Mouse (Mus musculus) heart, embryonic 10.5 days (tissue): ENCODE data around the gene Klk1b26. TPM values are rescaled to one million over a fixed set of nuclear protein-coding genes. Genes with fewer than 3 reads are reported as not detected.
"Not testable (repeated sequence)": the region's sequence is repeated elsewhere in the genome, so short reads cannot be mapped to it uniquely, and the experiment has no call there.

ENCODE experiments used
- DNase-seq: peaks from one replicate; pipeline ENCODE4 v3.0.0-alpha.2; 2017; ENCODE audit warnings: low spot score
- H3K27ac ChIP-seq: fragments of 300-500 bp; sonication (generic); 2 replicates; pipeline ENCODE4 v1.5.1; 2016; ENCODE audit warnings: mild to moderate bottlenecking
- H3K27me3 ChIP-seq: fragments of 300-500 bp; sonication (generic); 2 replicates; pipeline ENCODE4 v1.6.1; 2016; ENCODE audit warnings: mild to moderate bottlenecking; ENCODE audit not compliant: poor library complexity, insufficient read depth, severe bottlenecking
- H3K36me3 ChIP-seq: fragments of 300-500 bp; sonication (generic); 2 replicates; pipeline ENCODE4 v1.6.1; 2016; ENCODE audit warnings: mild to moderate bottlenecking, moderate library complexity
- H3K4me1 ChIP-seq: fragments of 300-500 bp; sonication (generic); 2 replicates; pipeline ENCODE4 v1.6.1; 2016; ENCODE audit warnings: mild to moderate bottlenecking
- H3K4me3 ChIP-seq: fragments of 300-500 bp; sonication (generic); 2 replicates; pipeline ENCODE4 v1.5.1; 2016; ENCODE audit warnings: mild to moderate bottlenecking, moderate library complexity
- H3K9me3 ChIP-seq: fragments of 300-500 bp; sonication (generic); 2 replicates; pipeline ENCODE4 v1.6.1; 2016; ENCODE audit warnings: mild to moderate bottlenecking, moderate library complexity
- WGBS: fragments of 180-500 bp; shearing (Covaris S2); methylation state at CpG from one replicate; pipeline ENCODE4 v1.1.7; 2016; 5-methylcytosine and 5-hydroxymethylcytosine counted together
- polyA plus RNA-seq: library from polyadenylated mRNA; unstranded; fragments of >200 nt; fragmentation: Nextera tagmentation; extraction: Ambion mirVana; gene quantifications from 2 replicates; pipeline ENCODE4 v1.2.1, GENCODE M21; 2016

Gene Klk1b26
- not detected in 2 replicates for polyA plus RNA-seq

GRCm38 (mm10) chr7:44011868-44012267, at the start of gene Klk1b26:
Klk1b26 (plus strand) TSS chr7:44012168.
- H3K4me3 ChIP-seq, H3K9me3 ChIP-seq, H3K36me3 ChIP-seq, H3K4me1 ChIP-seq, H3K27me3 ChIP-seq, H3K27ac ChIP-seq, DNase-seq: not testable (repeated sequence)

- H3K27me3 ChIP-seq, result no peaks in the 10 kb centered on the region
- no peaks in the 10 kb centered on the region for H3K4me1 ChIP-seq
- no peak within 1 kb of the TSS for H3K27ac ChIP-seq
- no peaks in the 10 kb centered on the region for H3K36me3 ChIP-seq
- 57% methylated on average over 3 of the region's 3 CpGs for WGBS
- no peaks in the 10 kb centered on the region for H3K9me3 ChIP-seq
- DNase-seq, result no peak
- H3K4me3 ChIP-seq, result no peak within 1 kb of the TSS
Measured at GRCm38 (mm10) chr7:43966451-43966850, 45.5 kb upstream of the Klk1b26 start, which contains the start of gene Klk1b1. Klk1b1 (plus strand) TSS chr7:43966751.

- no peak for DNase-seq
- H3K27ac ChIP-seq, result no peak overlapping the region
Measured at GRCm38 (mm10) chr7:43967058-43967457, 44.9 kb upstream of the Klk1b26 start.

GRCm38 (mm10) chr7:43967612-43968011, 44.4 kb upstream of the Klk1b26 start:
- H3K4me3 ChIP-seq, result no peak overlapping the region
- 74% methylated on average over 2 of the region's 2 CpGs for WGBS
- DNase-seq, result no peak

More at GRCm38 (mm10) chr7:43967058-43967457, 44.9 kb upstream of the Klk1b26 start:
- WGBS, result 75% methylated on average over 3 of the region's 3 CpGs
- Histone ChIP-seq H3K4me1 (no peaks in the 10 kb centered on the region), H3K36me3 (no peaks in the 10 kb centered on the region), H3K9me3 (no peaks in the 10 kb centered on the region), H3K4me3 (no peak overlapping the region), H3K27me3 (no peaks in the 10 kb centered on the region)

GRCm38 (mm10) chr7:43975761-43976160, 36.2 kb upstream of the Klk1b26 start, which contains the start of gene Klk1b9:
Klk1b9 (plus strand) TSS chr7:43976061.
- WGBS, result 78% methylated on average over 1 of the region's 1 CpGs
- H3K27ac ChIP-seq, H3K4me1 ChIP-seq, DNase-seq, H3K9me3 ChIP-seq, H3K4me3 ChIP-seq, H3K27me3 ChIP-seq, H3K36me3 ChIP-seq: not testable (repeated sequence)

More at GRCm38 (mm10) chr7:43967612-43968011, 44.4 kb upstream of the Klk1b26 start:
- H3K27ac ChIP-seq, result no peak overlapping the region
- H3K36me3 ChIP-seq, result no peaks in the 10 kb centered on the region
- H3K4me1 ChIP-seq, result no peaks in the 10 kb centered on the region
- H3K9me3 ChIP-seq, result no peaks in the 10 kb centered on the region
- H3K27me3 ChIP-seq, result no peaks in the 10 kb centered on the region

- H3K27me3 ChIP-seq, result no peaks in the 10 kb centered on the region
- H3K27ac ChIP-seq, result no peak overlapping the region
- no peaks in the 10 kb centered on the region for H3K4me1 ChIP-seq
- no peak for DNase-seq
- no peaks in the 10 kb centered on the region for H3K9me3 ChIP-seq
- no peaks in the 10 kb centered on the region for H3K36me3 ChIP-seq
- no peak overlapping the region for H3K4me3 ChIP-seq
Measured at GRCm38 (mm10) chr7:43985657-43986056, 26.3 kb upstream of the Klk1b26 start.

GRCm38 (mm10) chr7:43994821-43995220, 17.1 kb upstream of the Klk1b26 start:
- H3K36me3 ChIP-seq, H3K4me1 ChIP-seq, H3K9me3 ChIP-seq, H3K4me3 ChIP-seq, H3K27me3 ChIP-seq, DNase-seq, H3K27ac ChIP-seq: not testable (repeated sequence)
- 67% methylated on average over 1 of the region's 1 CpGs for WGBS

- not testable (repeated sequence) for H3K4me1 ChIP-seq, H3K9me3 ChIP-seq, H3K27ac ChIP-seq, H3K4me3 ChIP-seq, H3K36me3 ChIP-seq, DNase-seq, H3K27me3 ChIP-seq
- 65% methylated on average over 4 of the region's 4 CpGs for WGBS
Measured at GRCm38 (mm10) chr7:43995577-43995976, 16.4 kb upstream of the Klk1b26 start, which contains the start of gene Klk1b11. Klk1b11 (plus strand) TSS chr7:43995877.

- no peak overlapping the region for H3K27ac ChIP-seq
- no peaks in the 10 kb centered on the region for H3K36me3 ChIP-seq
- H3K4me1 ChIP-seq, result no peaks in the 10 kb centered on the region
- H3K9me3 ChIP-seq, result no peaks in the 10 kb centered on the region
- no peak for DNase-seq
- H3K27me3 ChIP-seq, result no peaks in the 10 kb centered on the region
- H3K4me3 ChIP-seq, result no peak overlapping the region
Measured at GRCm38 (mm10) chr7:44004847-44005246, 7.1 kb upstream of the Klk1b26 start.

- H3K9me3 ChIP-seq, H3K36me3 ChIP-seq, H3K4me1 ChIP-seq, DNase-seq, H3K27me3 ChIP-seq, H3K4me3 ChIP-seq, H3K27ac ChIP-seq: not testable (repeated sequence)
- WGBS, result 78% methylated on average over 6 of the region's 6 CpGs
Measured at GRCm38 (mm10) chr7:44014666-44015065, 2.7 kb downstream of the Klk1b26 start.

GRCm38 (mm10) chr7:44015071-44015470, 3.1 kb downstream of the Klk1b26 start:
- H3K9me3 ChIP-seq, result no peaks in the 10 kb centered on the region
- no peaks in the 10 kb centered on the region for H3K27me3 ChIP-seq
- no peak overlapping the region for H3K4me3 ChIP-seq
- no peaks in the 10 kb centered on the region for H3K36me3 ChIP-seq
- H3K4me1 ChIP-seq, result no peaks in the 10 kb centered on the region
- no peak for DNase-seq
- WGBS, result 78% methylated on average over 5 of the region's 5 CpGs
- H3K27ac ChIP-seq, result no peak overlapping the region

GRCm38 (mm10) chr7:44051990-44052389, 40.0 kb downstream of the Klk1b26 start, which contains the start of gene Klk1b27:
Klk1b27 (plus strand) TSS chr7:44052290.
- 70% methylated on average over 3 of the region's 3 CpGs for WGBS
- not testable (repeated sequence) for H3K9me3 ChIP-seq, H3K27ac ChIP-seq, H3K27me3 ChIP-seq, DNase-seq, H3K4me3 ChIP-seq, H3K4me1 ChIP-seq, H3K36me3 ChIP-seq
